Mouse (Mus musculus) G1E (cell line): Measurements from ENCODE around the gene Ephx4. TPM values are rescaled to one million over a fixed set of nuclear protein-coding genes. Genes with fewer than 3 reads are reported as not detected.

Experiments used
- ATAC-seq: 2 replicates; pipeline ENCODE4 v1.8.0; 2016; ENCODE audit warnings: mild to moderate bottlenecking; ENCODE audit not compliant: insufficient number of reproducible peaks, poor library complexity, low FRiP score, severe bottlenecking; ENCODE audit errors: extremely low read depth
- DNase-seq: peaks from one replicate; pipeline ENCODE4 v3.0.0; 2012; ENCODE audit warnings: low spot score
- H3K27me3 ChIP-seq: 2 replicates; pipeline ENCODE4 v1.6.1; 2012; ENCODE audit warnings: mild to moderate bottlenecking, low read length, inconsistent platforms; ENCODE audit not compliant: insufficient read depth
- H3K36me3 ChIP-seq: replicated peaks from 2 replicates; pipeline ENCODE3; 2012; ENCODE audit warnings: mild to moderate bottlenecking, inconsistent platforms
- H3K4me1 ChIP-seq: 2 replicates; pipeline ENCODE4 v1.6.1; 2012; ENCODE audit warnings: low read depth, low read length, inconsistent platforms, mixed read lengths; ENCODE audit not compliant: insufficient read depth
- H3K4me3 ChIP-seq: 2 replicates; pipeline ENCODE4 v1.5.1; 2012; ENCODE audit warnings: low read depth, mild to moderate bottlenecking, inconsistent platforms, low read length, moderate library complexity, mixed read lengths
- H3K9me3 ChIP-seq: replicated peaks from 2 replicates; pipeline ENCODE4 v1.6.1; 2012; ENCODE audit warnings: inconsistent platforms
- CTCF ChIP-seq: IDR thresholded peaks from 2 replicates; pipeline ENCODE4 v1.5.1; 2012; ENCODE audit warnings: low read depth, low read length, inconsistent platforms, mixed read lengths
- GATA1 ChIP-seq: IDR thresholded peaks from 2 replicates; pipeline ENCODE4 v1.6.1; 2012; ENCODE audit warnings: borderline replicate concordance, low read length, inconsistent platforms, mixed read lengths
- GATA2 ChIP-seq: IDR thresholded peaks from 2 replicates; pipeline ENCODE4 v1.6.1; 2012; ENCODE audit warnings: low read depth, low read length, inconsistent platforms, borderline replicate concordance
- POLR2AphosphoS5 ChIP-seq: IDR thresholded peaks from 2 replicates; pipeline ENCODE4 v1.6.1; 2012; ENCODE audit warnings: low read depth, low read length, inconsistent platforms; ENCODE audit not compliant: insufficient replicate concordance
- TAL1 ChIP-seq: conservative IDR thresholded peaks from 2 replicates; pipeline ENCODE4 v1.6.1; 2012; ENCODE audit warnings: low read depth, low read length, inconsistent platforms, mixed read lengths
- polyA plus RNA-seq: library from polyadenylated mRNA; stranded (reverse); fragments of >175 nt; gene quantifications from 2 replicates; pipeline ENCODE4 v1.2.3, GENCODE M21; 2012
- total RNA-seq, 2 experiments: library from RNA; stranded (forward) in 1 of 2; stranded (reverse) in 1 of 2; fragments of 200-1000 nt in 1 of 2; fragments of >200 nt in 1 of 2; fragmentation: Nextera tagmentation in 1 of 2; gene quantifications; 2 replicates each; pipeline ENCODE4 v1.2.3; 2014 to 2017

The Ephx4 gene
- total and polyA plus RNA-seq, 3 experiments, result not detected

- Histone ChIP-seq H3K9me3 (no peaks in the 10 kb centered on the region), H3K4me1 (no peaks in the 10 kb centered on the region), H3K27me3 (peaks cover 5% of the 10 kb centered on the region), H3K36me3 (no peaks in the 10 kb centered on the region), H3K4me3 (no peak overlapping the region)
- no peak for ATAC-seq
- DNase-seq, result no peak
- TF ChIP-seq TAL1 (no peak), CTCF (no peak), GATA2 (no peak), POLR2AphosphoS5 (no peak), GATA1 (no peak)
Observed at GRCm38 (mm10) chr5:107415098-107415497, 12.6 kb downstream of the Ephx4 start.

GRCm38 (mm10) chr5:107421676-107422075, 19.1 kb downstream of the Ephx4 start:
- Histone ChIP-seq H3K4me1 (no peaks in the 10 kb centered on the region), H3K27me3 (peaks cover 14% of the 10 kb centered on the region), H3K9me3 (no peaks in the 10 kb centered on the region), H3K36me3 (no peaks in the 10 kb centered on the region), H3K4me3 (no peak overlapping the region)
- no peak for ATAC-seq
- TF ChIP-seq POLR2AphosphoS5 (no peak), CTCF (no peak), GATA2 (no peak), GATA1 (no peak), TAL1 (no peak)
- DNase-seq, result no peak

GRCm38 (mm10) chr5:107431249-107431648, 28.7 kb downstream of the Ephx4 start, which contains the start of gene Lpcat2b:
Lpcat2b (plus strand) TSS chr5:107431549.
- no peaks in the 10 kb centered on the region for H3K36me3 ChIP-seq
- no peak within 1 kb of the TSS; the same call in 1 of the 2 replicates for H3K4me3 ChIP-seq
- H3K27me3 ChIP-seq, result peaks cover 14% of the 10 kb centered on the region
- no peaks in the 10 kb centered on the region for H3K9me3 ChIP-seq
- TF ChIP-seq CTCF (no peak), GATA1 (no peak), POLR2AphosphoS5 (no peak), GATA2 (no peak), TAL1 (no peak)
- ATAC-seq (no peak), DNase-seq (no peak)
- peaks cover 6% of the 10 kb centered on the region; the same call in 1 of the 2 replicates for H3K4me1 ChIP-seq

GRCm38 (mm10) chr5:107434001-107434400, 31.5 kb downstream of the Ephx4 start:
- TF ChIP-seq TAL1 (no peak), GATA2 (no peak), CTCF (no peak), POLR2AphosphoS5 (no peak), GATA1 (no peak)
- H3K4me3 ChIP-seq, result no peak overlapping the region
- H3K36me3 ChIP-seq, result no peaks in the 10 kb centered on the region
- ATAC-seq, result no peak
- H3K4me1 ChIP-seq, result peaks cover 25% of the 10 kb centered on the region
- H3K9me3 ChIP-seq, result no peaks in the 10 kb centered on the region
- peaks cover 10% of the 10 kb centered on the region for H3K27me3 ChIP-seq
- no peak for DNase-seq

GRCm38 (mm10) chr5:107436185-107436584, 33.6 kb downstream of the Ephx4 start:
- H3K27me3 ChIP-seq, result peaks cover 9% of the 10 kb centered on the region
- DNase-seq (no peak), ATAC-seq (no peak)
- H3K9me3 ChIP-seq, result no peaks in the 10 kb centered on the region
- no peak overlapping the region for H3K4me3 ChIP-seq
- H3K4me1 ChIP-seq, result peaks cover 32% of the 10 kb centered on the region
- TF ChIP-seq POLR2AphosphoS5, result no peak
- peaks cover 3% of the 10 kb centered on the region for H3K36me3 ChIP-seq

GRCm38 (mm10) chr5:107436587-107437209, 34.2 kb downstream of the Ephx4 start:
- peaks cover 3% of the 10 kb centered on the region for H3K36me3 ChIP-seq
- no peak for DNase-seq
- H3K4me3 ChIP-seq, result no peak overlapping the region; the same call in 1 of the 2 replicates
- H3K27me3 ChIP-seq, result peaks cover 4% of the 10 kb centered on the region; the same call in 1 of the 2 replicates
- ATAC-seq, result no peak
- H3K4me1 ChIP-seq, result peaks cover 31% of the 10 kb centered on the region
- TF ChIP-seq TAL1, result no peak
- no peak for TF ChIP-seq GATA1
- TF ChIP-seq CTCF, result no peak
- no peak for TF ChIP-seq POLR2AphosphoS5
- TF ChIP-seq GATA2, result no peak
- no peaks in the 10 kb centered on the region for H3K9me3 ChIP-seq
